Comparison of ENCODE assay signal across 22 mouse cellular contexts in the genomic region with DNA sequence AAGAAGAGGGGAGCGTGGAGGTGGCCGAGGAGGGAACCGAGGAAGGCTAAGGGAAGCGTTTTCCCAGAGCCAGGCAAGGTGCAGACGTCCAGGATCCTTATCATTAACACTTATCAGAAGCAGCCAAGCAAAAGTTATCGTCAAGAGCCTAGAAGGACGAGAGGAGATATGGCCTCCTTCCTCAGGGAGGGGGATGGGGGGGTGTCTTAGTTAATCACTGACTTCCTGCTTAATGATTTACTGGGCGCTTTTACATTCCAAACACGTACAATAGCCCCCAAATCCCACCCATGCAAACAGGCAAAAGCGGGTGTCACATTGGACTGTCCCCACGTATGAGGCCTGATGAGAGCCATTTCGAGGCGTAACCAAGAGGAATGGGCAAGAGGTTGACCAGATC. TPM values are rescaled to one million over a fixed set of nuclear protein-coding genes. Genes with fewer than 3 reads are reported as not detected.
DNase-seq lines count a peak whose midpoint lies in the region; ATAC-seq lines count a peak whose summit lies in the region.
"Had no signal": no experiment of that assay in that cellular context is flagged by ENCODE, and none has a peak within 500 bp of the region (broad histone marks: within the 10 kb centered on the region; RNA-seq: fewer than 3 reads in every experiment).

No protein-coding gene starts in this region.

- H3K9me3 ChIP-seq in kidney, embryonic 14.5 days (ENCODE audit: control insufficient read depth, low read length) = no peaks in the 10 kb centered on the region
- no peaks in the 10 kb centered on the region for H3K9me3 ChIP-seq in liver, embryonic 11.5 days (ENCODE audit: control insufficient read depth, low read length)
- no peaks in the 10 kb centered on the region for H3K9me3 ChIP-seq in intestine, embryonic 16.5 days (ENCODE audit: control insufficient read depth, low read length)
- H3K9me3 ChIP-seq: embryonic facial prominence, embryonic 12.5 days; forebrain, embryonic 15.5 days; hindbrain, embryonic 12.5 days had no signal

- peak overlapping the region; percentile 31; the same call in 1 of the 2 replicates for H3K27ac ChIP-seq in kidney, embryonic 14.5 days (ENCODE audit: low read depth, low read length)
- H3K27ac ChIP-seq in liver, embryonic 11.5 days (ENCODE audit: low read depth, low read length) = no peak overlapping the region
- H3K27ac ChIP-seq in intestine, embryonic 16.5 days (ENCODE audit: low read length) = 0 out of 2 replicates have a peak overlapping the region, but pooled peaks have one; percentile 8
- H3K27ac ChIP-seq: embryonic facial prominence, embryonic 12.5 days; forebrain, embryonic 15.5 days; heart, embryonic 10.5 days; hindbrain, embryonic 12.5 days had no signal

- peaks cover 6% of the 10 kb centered on the region; the same call in 1 of the 2 replicates for H3K4me1 ChIP-seq in kidney, embryonic 14.5 days (ENCODE audit: control insufficient read depth, insufficient read depth, low read length)
- H3K4me1 ChIP-seq in liver, embryonic 11.5 days (replicated peaks; ENCODE audit: control insufficient read depth, insufficient read depth, low read length) = peaks cover 9% of the 10 kb centered on the region; the same call in 1 of the 2 replicates
- H3K4me1 ChIP-seq in intestine, embryonic 16.5 days (ENCODE audit: control insufficient read depth, insufficient read depth, low read length) = peaks cover 15% of the 10 kb centered on the region

- no peak overlapping the region for H3K4me3 ChIP-seq in kidney, embryonic 14.5 days (ENCODE audit: low read length)
- H3K4me3 ChIP-seq in liver, embryonic 11.5 days (ENCODE audit: low read depth, low read length) = no peak overlapping the region
- H3K4me3 ChIP-seq in intestine, embryonic 16.5 days (ENCODE audit: low read length) = no peak overlapping the region
- H3K4me3 ChIP-seq: embryonic facial prominence, embryonic 12.5 days; forebrain, embryonic 15.5 days; heart, embryonic 10.5 days; hindbrain, embryonic 12.5 days had no signal

- H3K4me2 ChIP-seq in kidney, embryonic 14.5 days (replicated peaks; ENCODE audit: low read depth, low read length) = no peak overlapping the region
- H3K4me2 ChIP-seq in liver, embryonic 11.5 days = peak overlapping the region; percentile 13
- H3K4me2 ChIP-seq in intestine, embryonic 16.5 days (ENCODE audit: low read depth, low read length) = peak overlapping the region; percentile 16; the same call in 1 of the 2 replicates
- H3K4me2 ChIP-seq: embryonic facial prominence, embryonic 12.5 days; forebrain, embryonic 15.5 days; hindbrain, embryonic 12.5 days had no signal

- H3K9ac ChIP-seq in kidney, embryonic 14.5 days (ENCODE audit: low read depth, low read length) = no peak overlapping the region
- H3K9ac ChIP-seq in liver, embryonic 11.5 days (ENCODE audit: low read depth, low read length) = no peak overlapping the region
- H3K9ac ChIP-seq in intestine, embryonic 16.5 days (ENCODE audit: low read depth, low read length) = no peak overlapping the region
- H3K9ac ChIP-seq: embryonic facial prominence, embryonic 12.5 days; forebrain, embryonic 15.5 days; hindbrain, embryonic 12.5 days had no signal

- no peaks in the 10 kb centered on the region for H3K27me3 ChIP-seq in kidney, embryonic 14.5 days (ENCODE audit: control insufficient read depth, insufficient read depth, low read length)
- no peaks in the 10 kb centered on the region for H3K27me3 ChIP-seq in liver, embryonic 11.5 days (replicated peaks; ENCODE audit: control insufficient read depth, insufficient read depth, low read length)
- no peaks in the 10 kb centered on the region for H3K27me3 ChIP-seq in intestine, embryonic 16.5 days (replicated peaks; ENCODE audit: control insufficient read depth, insufficient read depth, low read length)
- H3K27me3 ChIP-seq: forebrain, embryonic 15.5 days had no signal

- H3K36me3 ChIP-seq in kidney, embryonic 14.5 days (ENCODE audit: control insufficient read depth, insufficient read depth, low read length) = no peaks in the 10 kb centered on the region
- no peaks in the 10 kb centered on the region for H3K36me3 ChIP-seq in liver, embryonic 11.5 days (ENCODE audit: control insufficient read depth, insufficient read depth, low read length)
- H3K36me3 ChIP-seq in intestine, embryonic 16.5 days (ENCODE audit: control insufficient read depth, insufficient read depth, low read length) = no peaks in the 10 kb centered on the region
- H3K36me3 ChIP-seq: embryonic facial prominence, embryonic 12.5 days; forebrain, embryonic 15.5 days; G1E; heart, embryonic 10.5 days; hindbrain, embryonic 12.5 days had no signal

- 55% methylated on average over 13 of the region's 13 CpGs for WGBS in kidney, embryonic 14.5 days
- 36% methylated on average over 13 of the region's 13 CpGs for WGBS in liver, embryonic 11.5 days
- 52% methylated on average over 13 of the region's 13 CpGs for WGBS in intestine, embryonic 16.5 days

- no peak for DNase-seq in kidney, adult 9 months
- DNase-seq in liver, embryonic 11.5 days (ENCODE audit: low spot score) = no peak
- no peak for DNase-seq in liver
- DNase-seq in yolk sac, embryonic 10.5 days (ENCODE audit: low spot score) = peak; percentile 75
- DNase-seq in cerebellum, postnatal 36 days = no peak
- DNase-seq: adrenal gland, adult 2 months; adrenal gland, postnatal 25 days; B cell, adult 2 months; cerebellum, adult 18-20 months; cerebellum, adult 9-11 months; gastrocnemius, postnatal 10 days; heart, adult 18-20 months; heart, postnatal 10 days; heart, postnatal 4 days had no signal

- no peak for ATAC-seq in kidney, embryonic 14.5 days (ENCODE audit: low FRiP score, low TSS enrichment)
- no peak for ATAC-seq in liver, embryonic 11.5 days (replicated peaks; ENCODE audit: low FRiP score)
- no peak for ATAC-seq in intestine, embryonic 16.5 days
- ATAC-seq: CD4-positive, CD25-positive, alpha-beta regulatory T cell, adult 4 months; forebrain, embryonic 15.5 days had no signal

RNA-seq across cellular contexts. Expression of gene Tcp11, which starts 2.4 kb away (rescaled TPM):
- polyA plus RNA-seq in kidney, embryonic 14.5 days (2014; fragmentation: Nextera tagmentation; extraction: Ambion mirVana) = 4.9 and 5.8 TPM in 2 replicates
- polyA plus RNA-seq in liver, embryonic 11.5 days (2014; fragmentation: Nextera tagmentation; extraction: Ambion mirVana) = 0.61 and 0.97 TPM in 2 replicates
- 1.6 TPM in 2 replicates for polyA plus RNA-seq in intestine, embryonic 16.5 days (2015; fragmentation: Nextera tagmentation; extraction: Ambion mirVana)
- polyA plus RNA-seq: adrenal gland, adult 2 months; G1E had no signal

RNA-seq across cellular contexts. Expression of gene Scube3, which starts 59.1 kb away (rescaled TPM):
- polyA plus RNA-seq in kidney, embryonic 14.5 days (2014; fragmentation: Nextera tagmentation; extraction: Ambion mirVana) = 20.5 and 31.3 TPM in 2 replicates
- 2.6 TPM in 2 replicates for polyA plus RNA-seq in liver, embryonic 11.5 days (2014; fragmentation: Nextera tagmentation; extraction: Ambion mirVana)
- polyA plus RNA-seq in intestine, embryonic 16.5 days (2015; fragmentation: Nextera tagmentation; extraction: Ambion mirVana) = 1.0 and 1.1 TPM in 2 replicates
- polyA plus RNA-seq: CD4-positive, CD25-positive, alpha-beta regulatory T cell, adult 4 months; G1E had no signal
